Mouse (Mus musculus) midbrain, embryonic 10.5 days (tissue): ENCODE results near the gene Abcb8. TPM values are rescaled to one million over a fixed set of nuclear protein-coding genes. Genes with fewer than 3 reads are reported as not detected.

Source experiments
- DNase-seq: peaks from one replicate; pipeline ENCODE4 v3.0.0-alpha.2; 2017; ENCODE audit warnings: low spot score
- H3K27ac ChIP-seq: fragments of 300-500 bp; sonication (generic); replicated peaks from 2 replicates; pipeline ENCODE4 v1.5.1; 2016; ENCODE audit warnings: mild to moderate bottlenecking
- H3K27me3 ChIP-seq: fragments of 300-500 bp; sonication (generic); 2 replicates; pipeline ENCODE4 v1.6.1; 2016; ENCODE audit warnings: low read depth, mild to moderate bottlenecking; ENCODE audit not compliant: poor library complexity, severe bottlenecking
- H3K36me3 ChIP-seq: fragments of 300-500 bp; sonication (generic); 2 replicates; pipeline ENCODE4 v1.6.1; 2016; ENCODE audit warnings: mild to moderate bottlenecking, moderate library complexity
- H3K4me1 ChIP-seq: fragments of 300-500 bp; sonication (generic); 2 replicates; pipeline ENCODE4 v1.6.1; 2016
- H3K4me3 ChIP-seq: fragments of 300-500 bp; sonication (generic); 2 replicates; pipeline ENCODE4 v1.5.1; 2016; ENCODE audit warnings: mild to moderate bottlenecking, moderate library complexity
- H3K9me3 ChIP-seq: fragments of 300-500 bp; sonication (generic); replicated peaks from 2 replicates; pipeline ENCODE4 v1.6.1; 2016; ENCODE audit warnings: mild to moderate bottlenecking
- WGBS: fragments of 180-500 bp; shearing (Covaris S2); methylation state at CpG from one replicate; pipeline ENCODE4 v1.1.7; 2016; 5-methylcytosine and 5-hydroxymethylcytosine counted together
- polyA plus RNA-seq: library from polyadenylated mRNA; unstranded; fragments of >200 nt; fragmentation: Nextera tagmentation; extraction: Ambion mirVana; gene quantifications from 2 replicates; pipeline ENCODE4 v1.2.1, GENCODE M21; 2016

The Abcb8 gene
- polyA plus RNA-seq, 1 experiment from 2014 or later, result 64.6 TPM

DNA sequence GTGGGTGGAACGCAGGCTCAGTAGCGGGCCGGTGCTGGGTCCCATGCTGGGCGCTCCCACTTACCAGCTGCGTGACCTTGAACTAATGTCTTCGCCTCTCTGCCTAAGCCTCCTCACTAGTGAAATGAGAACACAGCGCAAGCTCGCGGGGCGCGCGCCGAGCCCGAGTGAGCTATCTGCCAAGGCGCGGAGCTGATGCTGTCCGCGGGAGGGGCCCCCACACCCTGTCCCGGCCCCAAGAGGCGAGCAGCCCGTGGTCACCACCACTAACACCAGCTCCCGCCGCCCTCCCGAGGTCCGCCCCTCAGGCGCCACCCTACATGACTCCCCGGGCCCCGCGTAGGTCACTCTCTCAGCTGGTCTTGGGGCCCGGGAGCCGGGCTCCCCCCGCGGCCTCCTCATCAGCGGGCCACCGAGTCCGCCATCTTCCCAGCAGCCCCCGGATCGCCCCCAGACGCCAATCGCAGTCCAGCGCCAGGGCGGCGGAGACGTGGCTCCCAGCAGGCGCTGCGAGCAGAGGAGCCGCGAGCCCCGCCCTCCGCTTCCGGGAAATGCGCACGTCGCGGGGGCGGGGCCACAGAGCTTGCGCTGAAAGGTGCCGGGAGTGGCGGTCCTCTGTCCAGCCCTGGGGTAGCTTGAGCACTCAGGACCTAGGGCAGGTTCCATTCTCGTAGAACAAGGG, 51.4 kb downstream of the Abcb8 start, which contains the start of gene Fastk:
Gene Fastk, minus strand, starts transcription at position 542 of the 682 bp plus-strand sequence.
- Histone ChIP-seq H3K36me3 (peaks cover 41% of the 10 kb centered on the region), H3K9me3 (no peaks in the 10 kb centered on the region), H3K4me1 (peaks cover 49% of the 10 kb centered on the region), H3K4me3 (peak within 1 kb of the TSS; percentile 96), H3K27ac (peak within 1 kb of the TSS; percentile 97), H3K27me3 (peaks cover 17% of the 10 kb centered on the region)
- 0% methylated on average over 60 of the region's 60 CpGs for WGBS
- DNase-seq, result peak; percentile 93

DNA sequence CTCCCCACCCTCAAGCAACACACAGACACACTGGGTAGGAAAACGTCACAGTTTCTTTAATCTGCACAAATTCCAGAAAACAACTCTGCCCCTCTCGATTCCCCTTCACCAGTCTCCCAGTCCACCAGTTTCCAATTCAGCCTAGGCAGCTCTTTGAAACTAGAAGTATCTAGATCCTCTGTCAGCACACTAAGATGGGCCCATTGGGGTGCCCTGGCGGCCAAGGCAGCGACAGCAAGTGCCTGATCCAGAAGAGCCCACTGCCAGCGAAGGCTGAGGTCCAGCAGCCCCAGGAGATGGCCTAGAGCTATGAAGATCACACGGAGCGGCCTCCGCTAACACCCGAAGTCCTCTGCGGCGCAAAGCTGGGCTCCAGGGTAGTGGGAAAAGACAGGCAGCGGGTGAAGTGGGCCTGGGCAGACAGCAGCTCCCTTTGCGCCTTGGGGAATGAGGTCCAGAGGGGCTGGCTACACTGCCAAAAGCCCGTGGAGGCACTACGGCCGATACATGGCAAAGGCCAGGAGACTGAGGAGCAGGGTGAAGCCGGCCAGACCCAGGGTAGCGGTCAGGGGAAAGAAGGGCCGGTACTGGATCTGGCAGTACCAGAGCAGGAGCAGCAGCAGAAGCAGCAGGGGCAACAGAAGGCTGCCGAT, 52.1 kb downstream of the Abcb8 start:
- H3K9me3 ChIP-seq, result no peaks in the 10 kb centered on the region
- DNase-seq, result no peak
- peaks cover 35% of the 10 kb centered on the region for H3K36me3 ChIP-seq
- peak overlapping the region; percentile 97 for H3K27ac ChIP-seq
- 58% methylated on average over 20 of the region's 20 CpGs for WGBS
- peaks cover 20% of the 10 kb centered on the region for H3K27me3 ChIP-seq
- peaks cover 49% of the 10 kb centered on the region for H3K4me1 ChIP-seq
- H3K4me3 ChIP-seq, result peak overlapping the region; percentile 96

DNA sequence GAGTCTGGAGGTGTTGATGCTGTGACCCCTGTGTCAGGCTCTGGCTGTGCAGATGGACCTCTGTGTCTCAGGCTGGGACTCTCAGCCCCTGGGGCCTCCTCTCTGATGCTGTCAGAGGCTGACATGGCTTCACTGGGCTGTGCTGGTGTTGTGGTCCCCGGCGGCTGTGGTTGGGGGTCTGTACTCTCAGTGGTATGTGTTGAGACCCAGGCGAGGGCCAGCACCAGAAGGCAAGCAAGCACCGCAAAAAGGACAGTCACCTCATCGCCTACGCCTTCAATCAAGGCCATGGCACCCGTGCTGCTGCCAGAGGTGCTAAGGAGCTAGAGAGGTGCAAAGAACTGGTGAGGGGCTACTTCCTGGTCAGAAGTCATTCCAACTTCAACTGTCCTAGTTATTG, 53.2 kb downstream of the Abcb8 start:
- no peak for DNase-seq
- H3K36me3 ChIP-seq, result peaks cover 24% of the 10 kb centered on the region
- peaks cover 57% of the 10 kb centered on the region for H3K4me1 ChIP-seq
- H3K27me3 ChIP-seq, result peaks cover 25% of the 10 kb centered on the region
- H3K4me3 ChIP-seq, result peak overlapping the region; percentile 79; the same call in 1 of the 2 replicates
- no peak overlapping the region for H3K27ac ChIP-seq
- H3K9me3 ChIP-seq, result no peaks in the 10 kb centered on the region
- WGBS, result 91% methylated on average over 7 of the region's 7 CpGs

DNA sequence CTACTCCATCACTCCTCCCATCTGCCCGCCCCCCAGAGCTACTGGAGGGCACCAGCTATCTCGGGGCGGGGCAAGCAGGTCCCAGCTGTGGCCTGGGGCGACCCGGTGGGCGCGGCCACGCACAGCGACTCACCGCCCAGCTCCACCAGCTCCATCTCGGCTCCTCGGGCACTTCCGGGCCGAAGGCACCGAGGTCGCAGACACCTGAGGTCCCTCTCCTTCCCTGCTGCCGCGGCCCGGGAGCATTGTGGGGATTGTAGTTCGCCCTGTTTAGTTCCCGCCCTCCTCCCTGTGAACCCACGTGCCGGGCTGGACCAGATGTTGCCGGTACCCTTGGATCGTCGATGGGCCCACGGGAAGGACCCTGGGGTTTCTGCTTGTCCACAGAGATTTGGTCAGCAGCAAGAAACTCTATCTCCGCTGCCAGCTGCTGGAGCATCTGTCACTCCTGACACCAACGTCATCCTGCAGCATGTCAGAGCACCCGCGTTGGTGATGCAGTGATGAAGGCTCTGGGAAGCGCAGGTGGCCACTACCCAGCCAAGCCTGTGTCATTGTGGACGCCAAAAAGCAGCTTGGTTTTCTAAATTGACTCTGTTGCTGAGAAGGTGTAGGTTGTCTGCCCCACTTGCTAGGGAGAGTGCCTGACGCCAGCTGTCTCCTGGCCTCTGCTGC, 54.3 kb downstream of the Abcb8 start, which contains the start of gene Tmub1:
Gene Tmub1, minus strand, starts transcription at position 231 of the 675 bp plus-strand sequence.
- peak within 1 kb of the TSS; percentile 86 for H3K27ac ChIP-seq
- peaks cover 13% of the 10 kb centered on the region for H3K36me3 ChIP-seq
- H3K9me3 ChIP-seq, result no peaks in the 10 kb centered on the region
- peak within 1 kb of the TSS; percentile 79 for H3K4me3 ChIP-seq
- DNase-seq, result peak; percentile 83
- H3K4me1 ChIP-seq, result peaks cover 59% of the 10 kb centered on the region
- 3% methylated on average over 34 of the region's 34 CpGs for WGBS
- peaks cover 25% of the 10 kb centered on the region for H3K27me3 ChIP-seq

DNA sequence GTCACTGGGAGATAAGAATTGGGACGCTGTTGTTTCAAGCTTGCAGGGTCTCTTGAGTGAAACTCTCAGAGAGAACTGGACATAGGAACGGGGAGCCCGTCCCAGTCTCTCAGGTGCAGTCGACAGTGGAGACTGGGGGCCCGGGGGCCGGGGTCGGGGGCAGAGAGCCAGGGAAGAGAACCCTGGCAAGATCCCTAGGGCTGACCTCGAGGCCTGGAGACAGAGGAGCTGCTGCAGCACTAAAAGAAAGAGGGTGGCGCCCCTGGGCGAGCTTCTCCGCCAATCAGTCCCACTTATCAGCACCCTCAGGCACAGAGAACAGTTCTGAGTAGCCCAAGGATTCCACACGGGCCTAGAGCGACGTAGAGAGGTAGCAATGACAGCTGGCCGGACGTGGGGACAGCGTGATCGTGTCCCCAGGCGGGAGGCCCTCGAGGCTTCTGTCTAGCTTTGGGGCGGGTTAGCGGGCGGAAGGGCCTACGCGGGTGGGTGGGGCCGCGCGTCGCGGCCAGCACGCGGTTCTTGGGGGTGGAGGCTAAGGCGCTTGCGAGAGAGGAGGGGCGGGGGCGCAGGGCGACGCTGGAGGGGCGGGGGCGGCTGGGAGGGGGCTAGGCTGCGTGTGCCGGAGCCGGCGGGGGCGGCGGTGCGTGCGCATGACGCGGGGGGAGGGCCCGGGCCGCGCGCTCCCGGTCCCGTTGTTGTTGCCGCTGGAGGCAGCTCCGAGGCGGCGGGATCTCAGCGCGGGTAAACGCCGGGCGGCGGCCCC, 58.0 kb downstream of the Abcb8 start:
- whole genome bisulfite sequencing, result 2% methylated on average over 60 of the region's 66 CpGs
- Histone ChIP-seq H3K4me1 (peaks cover 65% of the 10 kb centered on the region), H3K4me3 (peak overlapping the region; percentile 85), H3K27ac (peak overlapping the region; percentile 95), H3K36me3 (peaks cover 16% of the 10 kb centered on the region), H3K9me3 (no peaks in the 10 kb centered on the region), H3K27me3 (peaks cover 25% of the 10 kb centered on the region)
- peak; percentile 89 for DNase-seq

DNA sequence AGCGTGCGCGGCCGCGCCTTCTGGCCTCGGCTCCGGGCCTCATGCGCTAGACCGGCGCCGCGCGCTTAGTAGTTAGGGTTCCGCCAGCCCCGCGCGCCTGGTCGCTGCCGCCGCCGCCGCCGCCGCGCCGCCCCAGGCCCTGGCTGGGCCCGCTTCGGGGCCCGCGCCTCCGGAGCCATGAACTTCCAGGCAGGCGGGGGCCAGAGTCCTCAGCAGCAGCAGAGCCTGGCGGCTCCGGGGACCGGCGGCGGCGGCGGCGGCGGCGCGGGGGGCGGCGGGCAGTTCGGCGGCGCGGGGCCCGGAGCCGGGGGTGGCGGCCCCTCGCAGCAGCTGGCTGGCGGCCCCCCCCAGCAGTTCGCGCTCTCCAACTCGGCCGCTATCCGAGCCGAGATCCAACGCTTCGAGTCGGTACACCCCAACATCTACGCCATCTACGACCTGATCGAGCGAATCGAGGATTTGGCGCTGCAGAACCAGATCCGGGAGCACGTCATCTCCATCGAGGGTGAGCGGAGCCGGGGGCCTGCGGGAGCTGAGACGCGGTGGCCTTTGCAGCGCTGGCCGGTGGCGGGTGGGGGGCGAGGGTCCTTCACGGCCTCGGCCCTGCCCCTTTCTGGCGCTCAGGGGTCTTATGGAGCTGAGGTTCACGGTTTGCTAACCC, 58.7 kb downstream of the Abcb8 start, which contains the start of gene Agap3:
Gene Agap3, plus strand, starts transcription at position 148 of the 661 bp plus-strand sequence.
- peaks cover 61% of the 10 kb centered on the region for H3K4me1 ChIP-seq
- peak; percentile 62 for DNase-seq
- under 1% methylated on average over 85 of the region's 85 CpGs for WGBS

DNA sequence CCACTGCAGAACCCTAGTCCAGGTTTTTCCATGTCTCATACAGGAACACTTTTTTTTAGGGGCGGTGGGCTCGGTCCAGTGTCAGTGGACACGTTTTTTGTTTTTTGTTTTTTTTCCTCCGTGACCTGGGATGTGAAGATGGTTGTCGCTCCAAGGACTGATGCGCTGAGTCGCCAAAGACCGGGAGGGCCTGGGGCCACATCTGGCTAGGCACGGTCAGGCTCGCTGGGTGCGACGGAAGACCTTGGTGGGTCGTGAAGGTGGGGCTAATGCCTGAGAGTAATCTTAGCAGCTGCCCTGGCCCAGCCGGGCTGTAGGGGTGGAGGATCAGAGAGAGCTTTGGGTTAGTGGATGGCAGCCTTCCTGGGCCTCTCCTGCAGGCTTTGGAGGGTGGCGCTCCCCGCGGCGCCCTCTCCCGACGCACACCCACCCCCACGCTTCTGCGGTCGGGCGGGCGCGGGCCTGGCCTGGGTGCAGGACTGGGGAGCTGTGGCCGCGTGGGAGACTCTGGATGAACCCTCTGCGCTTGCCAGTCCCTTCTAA, 59.3 kb downstream of the Abcb8 start:
- H3K4me1 ChIP-seq, result peaks cover 55% of the 10 kb centered on the region

More for the DNA sequence above, 58.7 kb downstream of the Abcb8 start, which contains the start of gene Agap3:
- Histone ChIP-seq H3K27ac (peak within 1 kb of the TSS; percentile 95), H3K4me3 (peak within 1 kb of the TSS; percentile 85), H3K36me3 (peaks cover 21% of the 10 kb centered on the region), H3K27me3 (peaks cover 25% of the 10 kb centered on the region), H3K9me3 (no peaks in the 10 kb centered on the region)

DNA sequence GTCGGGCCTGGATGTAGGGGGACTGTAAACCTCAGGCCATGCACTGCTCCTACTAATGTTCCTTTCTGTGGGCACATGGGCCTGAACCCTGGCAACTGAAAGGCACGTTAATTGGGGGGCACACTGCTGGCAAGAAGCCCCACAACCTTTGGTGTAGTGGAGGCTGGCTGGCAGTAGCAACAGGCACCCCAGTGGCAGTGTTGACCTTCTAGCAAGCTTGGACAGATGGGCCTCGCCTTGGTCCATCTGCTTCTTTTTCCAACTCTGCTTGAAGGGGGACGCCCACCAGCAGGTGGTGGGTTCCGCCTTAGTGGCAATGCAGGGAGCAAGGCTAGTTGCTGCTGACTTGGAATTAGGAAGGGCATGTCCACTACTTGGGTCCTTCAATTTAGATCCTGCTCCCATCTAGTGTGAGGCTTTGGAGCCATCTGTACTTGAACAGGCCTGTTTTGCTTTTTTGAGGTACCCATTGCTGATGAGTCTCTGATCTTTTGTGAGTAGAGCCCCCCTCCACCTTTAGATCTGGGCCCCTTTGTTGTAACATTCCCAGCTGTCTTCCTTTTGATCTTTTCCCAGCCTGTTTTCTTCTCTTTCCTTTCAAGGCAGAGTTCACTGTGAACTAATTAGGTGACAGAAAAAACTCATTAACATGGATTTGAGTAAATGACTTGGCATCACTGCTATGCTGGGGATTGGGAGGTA, 60.0 kb downstream of the Abcb8 start:
- Histone ChIP-seq H3K36me3 (peaks cover 34% of the 10 kb centered on the region), H3K4me1 (peaks cover 50% of the 10 kb centered on the region), H3K4me3 (peak overlapping the region; percentile 85), H3K9me3 (no peaks in the 10 kb centered on the region), H3K27me3 (peaks cover 22% of the 10 kb centered on the region), H3K27ac (peak overlapping the region; percentile 95)
- peak; percentile 42 for DNase-seq
- 11% methylated on average over 5 of the region's 5 CpGs for WGBS

More for the DNA sequence above, 59.3 kb downstream of the Abcb8 start:
- Histone ChIP-seq H3K36me3 (peaks cover 27% of the 10 kb centered on the region), H3K4me3 (peak overlapping the region; percentile 85), H3K9me3 (no peaks in the 10 kb centered on the region), H3K27ac (peak overlapping the region; percentile 95), H3K27me3 (peaks cover 25% of the 10 kb centered on the region)
- WGBS, result under 1% methylated on average over 29 of the region's 29 CpGs
- peak; percentile 37 for DNase-seq

DNA sequence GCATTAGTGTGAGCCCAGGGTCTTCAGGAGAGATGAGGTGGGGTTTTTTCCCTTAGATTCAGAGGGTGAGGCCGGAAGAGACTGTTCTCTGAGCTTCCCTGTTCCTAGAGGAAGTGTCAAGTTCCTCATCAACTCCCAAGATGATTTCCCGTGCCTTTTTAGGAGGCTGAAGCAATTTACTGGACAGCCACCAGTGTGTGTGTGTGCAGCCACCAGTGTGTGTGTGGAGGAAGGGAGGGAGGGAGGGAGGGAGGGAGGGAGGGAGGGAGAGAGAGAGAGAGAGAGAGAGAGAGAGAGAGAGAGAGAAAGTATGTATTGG, 60.5 kb downstream of the Abcb8 start:
- 35% methylated on average over 2 of the region's 2 CpGs for WGBS
- DNase-seq, result no peak
- H3K36me3 ChIP-seq, result peaks cover 39% of the 10 kb centered on the region
- no peaks in the 10 kb centered on the region for H3K9me3 ChIP-seq
- peaks cover 17% of the 10 kb centered on the region for H3K27me3 ChIP-seq
- H3K4me1 ChIP-seq, result peaks cover 50% of the 10 kb centered on the region
- H3K4me3 ChIP-seq, result peak overlapping the region; percentile 85
- H3K27ac ChIP-seq, result peak overlapping the region; percentile 95

DNA sequence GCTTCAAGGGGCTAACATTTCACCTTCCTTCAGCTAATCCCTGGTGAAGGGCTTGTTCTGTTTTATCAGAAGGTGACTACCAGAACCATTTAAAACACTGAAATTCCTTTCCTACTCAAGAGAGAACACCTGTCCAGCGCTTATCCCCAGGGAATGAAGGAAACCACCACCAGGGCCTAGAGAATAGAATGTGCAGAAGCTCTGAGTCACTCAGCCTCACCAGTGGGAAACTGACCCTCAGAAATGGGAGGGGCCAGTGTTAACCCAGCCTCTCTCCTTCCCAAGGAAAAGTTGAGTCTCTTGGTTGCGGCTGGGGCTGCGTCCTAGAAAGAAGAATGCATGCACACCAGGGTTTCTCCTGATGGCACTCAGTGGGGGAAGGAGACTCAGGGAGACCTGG, 61.6 kb downstream of the Abcb8 start:
- H3K27me3 ChIP-seq, result peaks cover 6% of the 10 kb centered on the region; the same call in 1 of the 2 replicates
- H3K36me3 ChIP-seq, result peaks cover 46% of the 10 kb centered on the region
- H3K4me1 ChIP-seq, result peaks cover 50% of the 10 kb centered on the region
- no peaks in the 10 kb centered on the region for H3K9me3 ChIP-seq
- no peak for DNase-seq
- H3K27ac ChIP-seq, result peak overlapping the region; percentile 95; the same call in 1 of the 2 replicates
- WGBS, result 53% methylated on average over 3 of the region's 3 CpGs
- H3K4me3 ChIP-seq, result peak overlapping the region; percentile 85

DNA sequence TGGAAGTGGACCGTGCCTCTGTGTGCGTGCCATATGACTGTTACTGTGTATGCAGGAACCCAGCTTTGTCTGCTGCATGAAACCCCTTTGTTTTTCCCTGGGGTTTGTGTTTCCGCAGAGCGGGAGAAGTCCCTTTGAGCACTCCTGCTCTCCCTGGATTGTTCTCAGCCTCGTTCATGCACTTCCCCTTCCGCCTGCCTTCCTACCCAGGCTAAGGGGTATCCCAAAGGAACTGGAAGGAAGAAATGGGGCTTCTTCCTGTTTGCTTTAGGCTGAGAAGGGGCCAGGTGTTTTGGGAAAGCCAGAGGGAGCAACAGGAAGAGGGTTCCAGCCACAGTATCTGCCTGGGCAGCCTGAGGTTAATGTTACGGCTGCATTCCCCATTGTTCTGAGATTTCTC, 62.1 kb downstream of the Abcb8 start:
- 68% methylated on average over 7 of the region's 7 CpGs for WGBS
- Histone ChIP-seq H3K9me3 (no peaks in the 10 kb centered on the region), H3K27me3 (peaks cover 4% of the 10 kb centered on the region; the same call in 1 of the 2 replicates), H3K4me3 (peak overlapping the region; percentile 85), H3K27ac (peak overlapping the region; percentile 95), H3K4me1 (peaks cover 50% of the 10 kb centered on the region), H3K36me3 (peaks cover 52% of the 10 kb centered on the region)
- DNase-seq, result no peak
